Mouse (Mus musculus): ENCODE results near the gene Glce. TPM values are rescaled to one million over a fixed set of nuclear protein-coding genes. Genes with fewer than 3 reads are reported as not detected.
A peak's percentile ranks its signal among the peaks of the same experiment; 100 is the strongest.

The Glce gene
- 1 to 10 TPM; 7.4 to 8.2 TPM for polyA plus RNA-seq (2017; shearing (Covaris generic))

GRCm38 (mm10) chr9:62122508-62123215, at the start of gene Glce:
Gene Glce, minus strand, starts transcription at chr9:62122655.
- ATAC-seq, result peak; percentile 99

DNA sequence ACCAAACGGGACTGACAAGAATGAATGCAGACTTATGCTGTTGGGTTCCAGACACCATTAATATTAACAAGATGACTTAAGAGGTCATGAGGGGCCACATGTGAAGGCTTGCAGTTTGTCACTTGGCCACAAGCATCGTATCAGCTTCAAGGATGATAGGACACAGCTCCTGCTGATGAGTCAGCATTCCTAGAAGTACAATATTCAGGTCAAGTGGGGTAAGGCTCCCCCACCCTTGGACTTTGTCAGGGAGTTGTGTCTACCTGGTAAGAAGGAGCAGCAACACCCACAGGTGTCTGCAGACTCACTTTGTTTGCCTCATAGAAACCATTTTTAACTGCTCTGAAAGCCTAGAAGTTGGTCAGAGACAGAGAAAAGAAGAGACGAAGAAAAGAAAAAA, 49.8 kb upstream of the Glce start:
- no peak for ATAC-seq

GRCm38 (mm10) chr9:62170921-62171320, 48.5 kb upstream of the Glce start:
- ATAC-seq, result no peak

GRCm38 (mm10) chr9:62166621-62167020, 44.2 kb upstream of the Glce start:
- ATAC-seq, result no peak

DNA sequence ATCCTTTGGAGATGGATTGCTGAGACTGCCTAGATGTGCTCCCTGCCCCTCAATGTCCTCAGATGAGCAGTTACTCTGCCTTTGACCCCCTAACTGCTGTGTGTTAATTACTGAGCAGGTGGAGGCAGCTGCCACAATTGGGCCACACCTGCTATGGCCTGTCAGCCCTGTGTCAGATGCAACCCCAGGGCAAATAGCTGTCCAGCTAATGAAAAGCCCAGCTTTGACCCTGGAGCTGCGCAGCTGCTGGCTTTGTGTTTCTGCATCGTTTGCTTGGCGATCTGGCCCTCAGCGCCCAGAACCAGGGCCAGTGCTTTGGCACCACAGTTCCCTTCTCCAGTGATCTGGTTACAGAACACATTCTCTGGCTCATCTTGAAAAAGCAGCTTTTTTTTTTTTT, 43.7 kb upstream of the Glce start:
- ATAC-seq, result no peak

DNA sequence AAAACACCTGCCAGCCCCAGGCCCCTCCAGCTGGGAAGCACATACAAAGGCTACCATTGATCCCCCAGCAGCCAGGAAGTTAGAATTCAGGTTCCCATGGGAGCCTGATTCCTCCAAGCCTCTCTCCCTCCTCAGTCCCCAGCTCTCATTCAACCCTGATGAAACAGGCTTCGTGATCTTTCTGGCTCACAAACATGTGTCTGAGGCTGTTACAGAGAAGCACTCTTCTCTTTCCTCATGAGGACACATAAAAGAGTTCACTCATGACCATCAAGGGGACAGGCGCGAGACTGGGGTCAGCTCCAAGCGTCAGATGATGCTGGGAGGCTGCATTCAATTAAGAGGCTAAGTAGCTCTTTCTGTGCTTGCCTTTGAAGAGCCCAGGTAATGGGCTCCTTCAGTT, 40.4 kb upstream of the Glce start:
- no peak for ATAC-seq

- no peak for ATAC-seq
Observed at GRCm38 (mm10) chr9:62160788-62161187, 38.3 kb upstream of the Glce start.

DNA sequence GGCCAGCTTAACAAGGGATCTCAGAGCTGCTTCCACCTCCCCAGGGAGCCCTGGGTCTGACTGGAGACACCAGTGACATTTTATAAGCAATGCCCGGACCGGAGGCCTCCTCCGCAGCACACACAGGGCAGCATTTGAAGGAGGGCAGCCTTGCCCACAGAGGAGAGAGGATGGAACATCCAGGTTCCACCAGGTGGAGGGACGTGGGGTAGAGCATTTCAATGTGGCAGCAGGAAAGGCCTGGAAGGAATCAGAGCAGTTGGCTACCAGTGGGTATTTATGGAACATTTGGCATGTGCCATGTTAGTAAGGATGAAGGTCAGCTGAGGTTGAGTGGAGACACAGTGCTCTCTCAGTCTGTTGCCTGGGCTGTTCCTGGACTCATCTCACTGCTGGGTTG, 36.3 kb upstream of the Glce start:
- ATAC-seq, result no peak

GRCm38 (mm10) chr9:62155821-62156220, 33.4 kb upstream of the Glce start:
- no peak for ATAC-seq

DNA sequence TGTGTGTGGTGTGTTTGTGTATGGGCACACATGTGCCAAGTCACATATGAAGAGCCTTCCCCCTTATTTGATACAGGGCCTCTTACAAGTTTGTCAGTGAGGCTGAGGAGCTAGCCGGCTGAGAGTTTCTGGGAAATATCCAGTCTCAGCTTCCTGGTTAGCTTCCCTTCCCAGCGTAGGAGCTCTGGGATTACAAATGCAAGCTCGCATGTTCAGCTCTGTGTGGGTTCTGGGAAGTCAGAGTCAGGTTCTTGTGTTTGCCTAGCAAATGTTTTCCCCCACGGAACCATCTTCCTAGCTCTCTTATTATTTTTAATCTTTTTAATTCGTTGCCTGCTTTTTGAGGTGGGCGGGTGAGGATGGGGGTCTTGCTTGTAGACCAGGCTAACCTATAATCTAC, 32.9 kb upstream of the Glce start:
- ATAC-seq, result no peak

GRCm38 (mm10) chr9:62154956-62155355, 32.5 kb upstream of the Glce start:
- no peak for ATAC-seq

- no peak for ATAC-seq
Observed at GRCm38 (mm10) chr9:62154551-62154950, 32.1 kb upstream of the Glce start.

DNA sequence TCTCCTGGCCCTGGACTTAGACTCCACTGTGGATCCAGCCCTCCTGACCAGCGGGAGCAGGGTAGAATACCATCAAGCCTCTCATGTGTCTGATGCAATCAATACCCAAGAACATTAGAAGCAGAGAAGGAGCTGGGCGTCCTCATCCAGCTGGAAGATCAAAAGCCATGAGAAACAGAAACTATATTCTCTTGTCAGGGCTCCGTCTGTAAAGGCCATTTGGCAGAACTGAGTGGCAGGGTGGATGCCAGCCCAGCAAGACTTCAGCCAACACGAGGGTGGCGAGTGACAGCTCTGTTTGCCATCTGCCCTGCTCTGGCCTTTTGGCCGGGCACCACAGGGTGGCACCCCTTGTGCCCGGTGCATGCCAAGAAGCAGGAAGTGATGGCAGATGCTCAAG, 30.8 kb upstream of the Glce start:
- no peak for ATAC-seq

DNA sequence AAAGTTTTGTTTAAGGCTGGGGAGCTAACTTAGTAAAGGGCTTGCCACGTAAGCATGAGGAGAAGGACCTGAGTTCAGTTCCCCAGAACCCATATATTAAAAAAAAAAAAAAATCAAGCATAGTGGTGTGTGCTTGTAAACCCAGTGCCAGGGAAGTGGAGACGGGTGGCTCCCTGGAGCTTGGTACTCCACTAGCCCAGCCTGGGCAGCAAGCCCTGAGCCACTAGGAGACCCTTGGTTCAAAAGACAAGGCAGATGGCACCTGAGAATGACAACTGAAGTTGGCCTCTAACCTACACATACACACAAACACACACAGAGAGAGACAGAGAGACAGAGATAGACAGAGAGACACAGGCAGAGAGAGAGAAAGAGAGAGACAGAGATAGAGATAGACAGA, 30.1 kb upstream of the Glce start:
- no peak for ATAC-seq

DNA sequence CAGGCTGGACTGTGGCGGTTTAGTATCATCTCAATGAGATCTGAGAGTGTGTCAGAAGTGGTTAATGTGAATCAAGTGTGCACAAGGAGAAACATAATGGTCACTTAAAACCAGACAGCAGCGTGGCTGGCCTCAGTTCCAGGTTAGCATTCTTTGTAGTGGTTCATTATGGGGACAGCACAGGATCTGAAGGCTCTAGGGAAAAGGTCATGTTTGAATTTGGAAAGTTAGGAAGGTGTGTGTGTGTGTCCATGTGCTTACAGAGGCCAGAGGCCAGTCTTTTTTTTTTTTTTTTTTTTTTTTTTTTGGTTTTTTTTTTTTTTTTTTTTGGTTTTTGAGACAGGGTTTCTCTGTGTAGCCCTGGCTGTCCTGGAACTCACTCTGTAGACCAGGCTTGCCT, 22.7 kb upstream of the Glce start:
- no peak for ATAC-seq

DNA sequence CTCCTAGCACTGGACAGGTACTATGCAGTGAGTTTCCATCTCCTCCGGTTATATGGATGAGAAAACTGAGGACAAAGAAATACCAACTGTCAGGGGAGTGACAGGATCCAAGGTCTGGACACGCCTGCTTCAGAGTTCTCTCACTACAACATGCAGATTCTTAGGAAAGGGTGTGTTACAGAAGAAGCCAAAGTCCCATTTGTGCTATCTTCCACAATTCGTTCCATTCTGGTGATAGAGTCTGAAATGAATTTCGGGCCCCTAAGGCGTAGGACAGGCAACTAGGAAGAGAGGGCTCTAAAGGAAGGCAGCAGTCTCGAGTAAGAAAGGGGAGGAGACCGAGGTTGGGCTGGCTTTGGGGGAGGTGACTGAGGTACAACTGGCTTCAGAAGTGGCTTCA, 21.0 kb upstream of the Glce start:
- no peak for ATAC-seq

DNA sequence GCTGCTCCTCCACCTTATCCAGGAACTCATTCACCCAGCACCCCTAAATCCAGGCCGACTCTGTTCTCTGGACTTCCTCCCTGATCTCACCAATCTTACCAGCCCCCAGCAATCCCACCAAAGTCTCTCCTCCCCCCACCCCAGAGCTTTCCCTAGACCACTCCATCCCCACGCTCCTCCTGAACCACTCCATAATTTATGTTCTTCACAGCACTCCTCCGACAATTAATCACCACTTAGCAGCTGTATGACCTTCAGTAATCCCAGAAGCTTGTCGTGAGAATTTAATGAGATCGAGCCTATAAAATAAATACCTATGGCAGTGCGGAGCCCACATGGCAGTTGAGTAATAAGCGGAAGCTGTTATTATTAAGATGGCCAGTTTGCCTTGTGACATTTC, 16.6 kb upstream of the Glce start:
- ATAC-seq, result no peak

DNA sequence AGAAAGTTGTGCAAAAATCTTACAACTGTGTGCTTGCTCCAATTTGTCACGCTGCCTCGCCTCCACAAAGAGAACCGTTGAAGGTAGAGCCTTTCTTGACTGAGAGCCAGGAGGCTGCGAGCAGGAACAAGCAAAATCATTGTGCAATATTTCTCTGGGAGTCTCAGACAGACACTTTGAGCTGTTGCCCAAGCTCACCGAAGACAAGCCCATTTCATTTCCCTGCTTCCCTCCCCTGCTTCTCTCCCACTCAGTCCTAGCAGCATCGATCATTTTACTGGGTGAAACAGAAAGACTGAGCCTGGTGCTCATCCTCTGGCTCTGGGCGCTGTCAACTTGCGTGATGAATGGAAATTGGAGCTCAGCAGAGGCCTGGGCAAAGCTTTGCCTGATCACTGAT, 14.8 kb upstream of the Glce start:
- ATAC-seq, result no peak

DNA sequence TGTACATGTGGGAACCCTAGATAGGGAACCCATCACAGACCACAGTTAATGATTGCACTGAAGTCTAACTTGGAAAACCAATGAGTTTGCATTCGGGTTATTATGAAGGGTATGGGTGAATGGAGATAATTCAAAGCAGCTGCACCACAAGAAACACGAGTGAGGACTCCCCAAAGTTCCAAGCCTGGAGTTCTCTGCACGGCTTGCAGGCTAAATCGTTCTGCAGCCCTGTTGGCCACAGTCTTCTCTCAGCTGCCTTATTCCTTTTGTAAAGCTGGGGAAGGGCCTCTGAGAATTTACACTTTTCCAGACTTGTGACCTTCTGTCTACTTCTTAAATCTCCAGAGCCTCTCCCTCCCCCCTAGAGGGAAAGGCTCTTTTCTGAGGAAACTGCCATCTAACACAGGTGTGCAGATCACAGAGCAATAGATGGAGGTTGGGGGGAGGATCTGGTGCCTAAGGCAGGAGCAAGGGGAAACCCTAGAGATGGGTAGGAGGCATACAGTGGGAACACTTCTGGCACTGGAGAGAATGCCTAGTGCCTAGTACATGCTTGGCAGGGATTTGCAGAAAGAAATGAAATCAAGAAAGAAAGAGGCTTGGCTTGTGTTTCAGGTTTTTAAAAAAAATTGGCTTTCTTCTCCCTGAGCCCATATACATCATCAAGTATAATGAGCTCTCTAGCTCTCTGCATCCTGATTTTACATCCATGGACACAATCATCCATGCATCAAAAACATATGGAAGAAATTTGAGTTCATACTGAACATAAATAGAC, 9.7 kb upstream of the Glce start:
- no peak for ATAC-seq

DNA sequence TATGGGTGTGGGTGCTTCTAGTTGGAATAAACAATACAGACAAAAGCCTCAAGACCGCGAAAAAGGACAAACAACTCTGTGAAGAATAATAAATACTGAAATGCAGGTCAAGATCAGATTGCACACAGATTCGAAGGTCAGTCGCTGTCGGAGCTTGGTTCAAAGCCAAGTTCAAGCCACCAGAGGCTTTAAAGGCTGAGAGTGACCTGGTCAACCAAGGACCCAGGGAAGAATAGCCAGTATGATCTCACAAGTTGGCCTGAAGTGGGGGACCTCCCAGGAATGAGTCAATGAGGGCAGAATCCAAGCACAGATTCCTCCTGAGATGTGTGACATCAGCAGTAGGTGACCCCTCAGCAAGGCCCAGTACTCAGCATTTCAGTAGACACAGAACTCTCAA, 8.3 kb upstream of the Glce start:
- no peak for ATAC-seq

- ATAC-seq, result no peak
Observed at GRCm38 (mm10) chr9:62128056-62128455, 5.6 kb upstream of the Glce start.

DNA sequence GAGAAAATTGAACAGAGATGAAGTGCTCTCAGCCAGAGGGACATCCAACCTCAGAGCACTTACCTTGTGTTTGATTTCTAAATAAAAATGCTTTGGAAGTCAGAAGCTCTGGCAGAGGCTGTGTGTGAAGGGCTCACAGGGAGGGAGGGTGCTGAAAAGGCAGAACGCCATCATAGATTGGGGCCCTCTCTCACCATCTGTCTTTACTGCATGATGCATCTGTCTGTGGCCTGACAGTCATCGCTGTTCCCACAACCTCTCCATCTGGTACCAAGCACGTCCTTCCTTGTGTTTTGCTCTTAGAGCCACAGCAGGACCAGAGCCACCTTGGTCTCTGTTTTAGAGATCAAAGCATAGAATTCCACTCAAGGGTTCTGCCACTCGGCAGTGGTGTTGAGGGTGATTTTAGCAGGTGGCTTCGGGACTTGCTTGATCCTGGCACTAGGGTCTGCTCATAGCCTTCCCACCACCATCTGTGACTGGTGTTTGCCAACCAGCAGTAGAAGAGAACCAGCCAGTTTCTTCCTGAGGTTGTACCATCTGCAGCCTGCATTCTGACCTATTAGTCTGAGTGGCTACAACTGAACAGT, 3.6 kb upstream of the Glce start:
- no peak for ATAC-seq

GRCm38 (mm10) chr9:62124266-62124665, 1.8 kb upstream of the Glce start:
- ATAC-seq, result no peak

GRCm38 (mm10) chr9:62123496-62123895, 1.0 kb upstream of the Glce start:
- ATAC-seq, result no peak

Measured in CD4-positive, CD25-positive, alpha-beta regulatory T cell, adult 4 months (primary cell).